Mouse (Mus musculus) lung, adult 2 months (tissue): ENCODE results near the gene Ccdc121.

Source experiments
- CTCF ChIP-seq: fragments of 200-500 bp; IDR thresholded peaks from 2 replicates; pipeline ENCODE4 v1.5.1; 2011; ENCODE audit warnings: mild to moderate bottlenecking, low read length, control low read depth; ENCODE audit not compliant: insufficient read depth
- POLR2A ChIP-seq: fragments of 200-500 bp; IDR thresholded peaks from 2 replicates; pipeline ENCODE4 v1.6.1; 2011; ENCODE audit warnings: low read depth, mild to moderate bottlenecking, control low read depth, low read length, borderline replicate concordance; ENCODE audit errors: extremely low read depth

DNA sequence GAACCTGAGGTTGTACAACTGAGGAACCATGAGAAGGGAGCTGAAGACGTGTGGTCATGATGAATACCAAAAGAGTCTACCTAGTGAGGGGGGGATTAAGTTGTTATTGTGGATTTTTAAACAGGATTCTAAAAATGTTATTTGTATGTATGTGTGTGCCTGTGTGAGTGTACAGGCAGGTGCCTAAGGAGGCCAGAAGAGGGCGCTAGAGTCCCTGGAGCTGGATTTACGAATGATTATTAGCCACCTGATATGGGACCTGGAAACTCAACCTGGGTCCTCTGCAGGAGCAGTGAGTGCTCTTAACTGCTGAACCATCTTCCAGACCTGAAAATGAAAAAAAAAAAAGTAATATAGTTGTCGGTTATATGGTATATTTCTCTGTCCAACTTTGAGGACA is 7.9 kb upstream of the Ccdc121 start:
- no peak for TF ChIP-seq CTCF
- no peak for TF ChIP-seq POLR2A
